Mouse (Mus musculus) liver, embryonic 16.5 days (tissue): ENCODE results near the gene Ddi1. TPM values are rescaled to one million over a fixed set of nuclear protein-coding genes. Genes with fewer than 3 reads are reported as not detected.

ENCODE experiments used
- polyA plus RNA-seq: library from polyadenylated mRNA; unstranded; fragments of >200 nt; fragmentation: Nextera tagmentation; extraction: Ambion mirVana; gene quantifications from 2 replicates; pipeline ENCODE4 v1.2.1, GENCODE M21; 2015

Ddi1 gene
- polyA plus RNA-seq, 1 experiment from 2014 or later: 0.01 TPM

Other genes starting within 250 kb of the Ddi1 start
- gene Pdgfd, start 101.3 kb downstream of the Ddi1 start, polyA plus RNA-seq: 0.41 and 0.53 TPM in 2 replicates